Mouse (Mus musculus): ENCODE data around the gene Rin3. TPM values are rescaled to one million over a fixed set of nuclear protein-coding genes. Genes with fewer than 3 reads are reported as not detected.

Gene Rin3
- total and polyA plus RNA-seq, 2 experiments from 2014 or later: 4.6 to 13.4 TPM

DNA sequence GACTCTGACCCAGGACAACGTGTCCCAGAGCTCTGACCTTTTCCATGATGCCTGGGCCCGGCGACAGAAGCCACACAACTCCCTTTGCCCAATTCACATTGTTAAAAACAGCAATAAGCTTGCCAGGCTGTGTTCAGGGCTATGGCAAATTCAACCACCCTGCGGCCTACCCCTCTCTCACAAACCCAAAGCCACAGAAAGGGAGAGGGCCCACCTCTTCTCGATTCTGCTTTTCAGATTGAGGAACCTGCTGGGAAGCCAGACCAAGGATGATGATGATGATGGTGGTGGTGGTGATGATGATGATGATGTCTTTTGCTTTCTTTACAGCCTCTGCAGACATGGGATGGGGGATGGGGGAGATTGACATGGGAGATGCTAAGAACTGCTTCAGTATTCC is 36.6 kb upstream of the Rin3 start:
- DNase-seq (ENCODE audit: low spot score): no peak
- H3K36me3 ChIP-seq (replicated peaks; ENCODE audit: control insufficient read depth, insufficient read depth, low read length): no peaks in the 10 kb centered on the region
- H3K27me3 ChIP-seq (ENCODE audit: control insufficient read depth, insufficient read depth, low read length): no peaks in the 10 kb centered on the region
- TF ChIP-seq EP300 (IDR thresholded peaks at IDR 0.05; ENCODE audit: low read depth) (no peak), CTCF (IDR thresholded peaks at IDR 0.05; ENCODE audit: low read depth) (no peak)
- H3K4me2 ChIP-seq (ENCODE audit: low read depth, low read length): no peak overlapping the region
- no peak for ATAC-seq (ENCODE audit: insufficient read depth, low read depth)
- H3K27ac ChIP-seq (ENCODE audit: low read depth): no peak overlapping the region
- no peak overlapping the region for H3K4me3 ChIP-seq (ENCODE audit: low read depth, low read length)
- WGBS: 86% methylated on average over 5 of the region's 5 CpGs
- H3K9me3 ChIP-seq (replicated peaks; ENCODE audit: control insufficient read depth, low read length): no peaks in the 10 kb centered on the region
- H3K4me1 ChIP-seq (ENCODE audit: control insufficient read depth, insufficient read depth): no peaks in the 10 kb centered on the region
- H3K9ac ChIP-seq (replicated peaks; ENCODE audit: low read depth, low read length): no peak overlapping the region

DNA sequence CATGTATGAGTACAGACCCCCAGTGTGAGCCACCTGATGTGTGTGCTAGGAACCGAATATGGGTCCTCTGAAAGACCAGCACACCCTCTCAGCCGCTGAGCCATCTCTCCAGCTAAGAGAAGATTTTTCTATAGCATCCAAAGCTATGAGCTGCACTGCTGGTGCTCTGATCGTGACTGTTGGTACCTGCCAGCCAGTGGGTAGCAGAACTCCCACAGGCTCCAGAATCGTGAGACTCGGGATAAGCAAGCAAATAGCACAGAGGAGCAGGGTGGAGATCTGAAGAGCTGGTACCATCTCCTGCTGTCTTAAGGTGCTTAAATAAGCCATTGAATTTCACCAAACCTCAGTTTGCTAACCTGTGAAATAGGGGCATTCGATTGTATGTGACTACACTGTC is 34.7 kb upstream of the Rin3 start:
- H3K9ac ChIP-seq (replicated peaks; ENCODE audit: low read depth, low read length): no peak overlapping the region
- H3K36me3 ChIP-seq (replicated peaks; ENCODE audit: control insufficient read depth, insufficient read depth, low read length): no peaks in the 10 kb centered on the region
- no peaks in the 10 kb centered on the region for H3K27me3 ChIP-seq (ENCODE audit: control insufficient read depth, insufficient read depth, low read length)
- no peak overlapping the region for H3K4me2 ChIP-seq (ENCODE audit: low read depth, low read length)
- H3K9me3 ChIP-seq (replicated peaks; ENCODE audit: control insufficient read depth, low read length): no peaks in the 10 kb centered on the region
- no peak overlapping the region for H3K4me3 ChIP-seq (ENCODE audit: low read depth, low read length)
- 88% methylated on average over 6 of the region's 6 CpGs for WGBS
- no peak for DNase-seq (ENCODE audit: low spot score)
- no peak for ATAC-seq (ENCODE audit: insufficient read depth, low read depth)
- TF ChIP-seq CTCF (IDR thresholded peaks at IDR 0.05; ENCODE audit: low read depth) (no peak), EP300 (IDR thresholded peaks at IDR 0.05; ENCODE audit: low read depth) (no peak)
- H3K4me1 ChIP-seq (ENCODE audit: control insufficient read depth, insufficient read depth): no peaks in the 10 kb centered on the region
- no peak overlapping the region for H3K27ac ChIP-seq (ENCODE audit: low read depth)

- H3K9ac ChIP-seq (replicated peaks; ENCODE audit: low read depth, low read length): no peak overlapping the region
- H3K4me2 ChIP-seq (ENCODE audit: low read depth, low read length): no peak overlapping the region
- no peaks in the 10 kb centered on the region for H3K9me3 ChIP-seq (replicated peaks; ENCODE audit: control insufficient read depth, low read length)
- no peak overlapping the region for H3K27ac ChIP-seq (ENCODE audit: low read depth)
- H3K4me1 ChIP-seq (ENCODE audit: control insufficient read depth, insufficient read depth): no peaks in the 10 kb centered on the region
- no peak for ATAC-seq (ENCODE audit: insufficient read depth, low read depth)
- TF ChIP-seq EP300 (IDR thresholded peaks at IDR 0.05; ENCODE audit: low read depth) (no peak), CTCF (IDR thresholded peaks at IDR 0.05; ENCODE audit: low read depth) (no peak)
- H3K4me3 ChIP-seq (ENCODE audit: low read depth, low read length): no peak overlapping the region
- no peak for DNase-seq (ENCODE audit: low spot score)
- H3K27me3 ChIP-seq (ENCODE audit: control insufficient read depth, insufficient read depth, low read length): no peaks in the 10 kb centered on the region
- no peaks in the 10 kb centered on the region for H3K36me3 ChIP-seq (replicated peaks; ENCODE audit: control insufficient read depth, insufficient read depth, low read length)
- WGBS: 88% methylated on average over 4 of the region's 4 CpGs
Observed at GRCm38 (mm10) chr12:102250316-102250715, 32.5 kb upstream of the Rin3 start.

GRCm38 (mm10) chr12:102251070-102251469 is 31.8 kb upstream of the Rin3 start:
- TF ChIP-seq CTCF (IDR thresholded peaks at IDR 0.05; ENCODE audit: low read depth) (no peak), EP300 (IDR thresholded peaks at IDR 0.05; ENCODE audit: low read depth) (no peak)

GRCm38 (mm10) chr12:102251985-102252384 is 30.9 kb upstream of the Rin3 start:
- Histone ChIP-seq H3K9me3 (replicated peaks; ENCODE audit: control insufficient read depth, low read length) (no peaks in the 10 kb centered on the region), H3K36me3 (replicated peaks; ENCODE audit: control insufficient read depth, insufficient read depth, low read length) (no peaks in the 10 kb centered on the region), H3K9ac (replicated peaks; ENCODE audit: low read depth, low read length) (no peak overlapping the region), H3K4me2 (ENCODE audit: low read depth, low read length) (no peak overlapping the region), H3K27ac (ENCODE audit: low read depth) (no peak overlapping the region), H3K4me3 (ENCODE audit: low read depth, low read length) (no peak overlapping the region), H3K27me3 (ENCODE audit: control insufficient read depth, insufficient read depth, low read length) (no peaks in the 10 kb centered on the region), H3K4me1 (ENCODE audit: control insufficient read depth, insufficient read depth) (no peaks in the 10 kb centered on the region)
- DNase-seq (ENCODE audit: low spot score) (no peak), ATAC-seq (ENCODE audit: insufficient read depth, low read depth) (no peak; the same call in 1 of the 2 replicates)
- TF ChIP-seq CTCF (IDR thresholded peaks at IDR 0.05; ENCODE audit: low read depth) (peak; percentile 36), EP300 (IDR thresholded peaks at IDR 0.05; ENCODE audit: low read depth) (no peak)
- 46% methylated on average over 3 of the region's 3 CpGs for WGBS

More at GRCm38 (mm10) chr12:102251070-102251469, 31.8 kb upstream of the Rin3 start:
- Histone ChIP-seq H3K4me1 (ENCODE audit: control insufficient read depth, insufficient read depth) (no peaks in the 10 kb centered on the region), H3K27ac (ENCODE audit: low read depth) (no peak overlapping the region), H3K9ac (replicated peaks; ENCODE audit: low read depth, low read length) (no peak overlapping the region), H3K4me2 (ENCODE audit: low read depth, low read length) (no peak overlapping the region), H3K36me3 (replicated peaks; ENCODE audit: control insufficient read depth, insufficient read depth, low read length) (no peaks in the 10 kb centered on the region), H3K4me3 (ENCODE audit: low read depth, low read length) (no peak overlapping the region), H3K27me3 (ENCODE audit: control insufficient read depth, insufficient read depth, low read length) (no peaks in the 10 kb centered on the region), H3K9me3 (replicated peaks; ENCODE audit: control insufficient read depth, low read length) (no peaks in the 10 kb centered on the region)
- ATAC-seq (ENCODE audit: insufficient read depth, low read depth) (no peak), DNase-seq (ENCODE audit: low spot score) (no peak)
- WGBS: 74% methylated on average over 3 of the region's 3 CpGs

DNA sequence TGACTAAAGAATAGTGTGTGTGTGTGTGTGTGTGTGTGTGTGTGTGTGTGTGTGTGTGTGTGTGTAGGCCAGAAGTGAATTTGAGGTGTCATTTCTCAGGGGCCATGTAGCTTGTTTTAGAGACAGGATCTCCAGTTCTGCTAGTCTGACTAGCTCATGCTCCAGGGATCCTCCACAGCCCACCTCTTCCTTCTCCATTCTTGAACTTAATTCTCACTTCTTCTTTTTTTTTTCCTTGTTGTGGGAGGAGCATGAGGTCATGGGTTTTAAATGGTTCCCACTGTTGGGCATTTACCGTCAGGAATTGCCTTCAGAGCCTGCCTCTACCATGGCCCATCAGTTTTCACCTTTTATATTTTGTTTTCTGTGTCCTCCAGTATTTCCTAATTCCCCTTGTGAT is 30.3 kb upstream of the Rin3 start:
- 59% methylated on average over 1 of the region's 1 CpGs for WGBS
- Histone ChIP-seq H3K36me3 (replicated peaks; ENCODE audit: control insufficient read depth, insufficient read depth, low read length) (no peaks in the 10 kb centered on the region), H3K4me3 (ENCODE audit: low read depth, low read length) (no peak overlapping the region), H3K4me2 (ENCODE audit: low read depth, low read length) (no peak overlapping the region), H3K9ac (replicated peaks; ENCODE audit: low read depth, low read length) (no peak overlapping the region), H3K27ac (ENCODE audit: low read depth) (no peak overlapping the region), H3K9me3 (replicated peaks; ENCODE audit: control insufficient read depth, low read length) (no peaks in the 10 kb centered on the region), H3K27me3 (ENCODE audit: control insufficient read depth, insufficient read depth, low read length) (no peaks in the 10 kb centered on the region), H3K4me1 (ENCODE audit: control insufficient read depth, insufficient read depth) (no peaks in the 10 kb centered on the region)
- ATAC-seq (ENCODE audit: insufficient read depth, low read depth) (no peak), DNase-seq (ENCODE audit: low spot score) (no peak)
- TF ChIP-seq EP300 (IDR thresholded peaks at IDR 0.05; ENCODE audit: low read depth) (no peak), CTCF (IDR thresholded peaks at IDR 0.05; ENCODE audit: low read depth) (no peak)
